Mouse (Mus musculus) hindlimb bud, embryonic 11.5 days (tissue): ENCODE measurements at regions not wholly inside any gene's neighbourhood (a gene's known extent, or its start where the extent isn't known, plus 50 kb on each side); places are given as distances from the start of the nearest gene placed in this dataset.

Experiments
- DNase-seq: peaks from one replicate; pipeline ENCODE4 v3.0.0-alpha.2; 2012; ENCODE audit warnings: low read depth, low spot score; ENCODE audit errors: extremely low spot score

GRCm38 (mm10) chr13:34395504-34395903, 50.5 kb upstream of the Slc22a23 start:
- DNase-seq: no peak

DNA sequence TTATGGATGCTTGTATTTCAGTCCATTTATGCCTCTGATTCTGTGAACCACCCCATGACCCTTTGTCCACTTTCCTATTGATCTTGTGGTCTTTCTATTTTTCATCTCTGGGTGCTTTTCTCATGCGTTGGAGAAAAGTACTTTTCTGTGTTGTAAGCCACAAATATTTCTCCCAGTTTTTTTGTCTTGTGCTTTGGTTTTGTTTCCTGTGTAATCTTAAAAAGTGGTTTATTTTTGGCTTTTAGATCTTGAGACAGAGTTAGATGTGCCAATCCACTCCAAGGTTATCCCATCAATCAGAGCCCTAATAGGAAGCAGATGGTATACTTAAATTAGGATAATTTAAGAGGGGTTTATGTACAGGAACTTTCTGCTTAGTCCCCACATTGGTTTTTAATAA, 50.0 kb upstream of the Slc22a23 start:
- peak; percentile 39 for DNase-seq
